Mouse (Mus musculus): ENCODE data around the gene Elp5. TPM values are rescaled to one million over a fixed set of nuclear protein-coding genes. Genes with fewer than 3 reads are reported as not detected.

The Elp5 gene
- polyA plus RNA-seq, 1 experiment from 2014 or later = 169 TPM

DNA sequence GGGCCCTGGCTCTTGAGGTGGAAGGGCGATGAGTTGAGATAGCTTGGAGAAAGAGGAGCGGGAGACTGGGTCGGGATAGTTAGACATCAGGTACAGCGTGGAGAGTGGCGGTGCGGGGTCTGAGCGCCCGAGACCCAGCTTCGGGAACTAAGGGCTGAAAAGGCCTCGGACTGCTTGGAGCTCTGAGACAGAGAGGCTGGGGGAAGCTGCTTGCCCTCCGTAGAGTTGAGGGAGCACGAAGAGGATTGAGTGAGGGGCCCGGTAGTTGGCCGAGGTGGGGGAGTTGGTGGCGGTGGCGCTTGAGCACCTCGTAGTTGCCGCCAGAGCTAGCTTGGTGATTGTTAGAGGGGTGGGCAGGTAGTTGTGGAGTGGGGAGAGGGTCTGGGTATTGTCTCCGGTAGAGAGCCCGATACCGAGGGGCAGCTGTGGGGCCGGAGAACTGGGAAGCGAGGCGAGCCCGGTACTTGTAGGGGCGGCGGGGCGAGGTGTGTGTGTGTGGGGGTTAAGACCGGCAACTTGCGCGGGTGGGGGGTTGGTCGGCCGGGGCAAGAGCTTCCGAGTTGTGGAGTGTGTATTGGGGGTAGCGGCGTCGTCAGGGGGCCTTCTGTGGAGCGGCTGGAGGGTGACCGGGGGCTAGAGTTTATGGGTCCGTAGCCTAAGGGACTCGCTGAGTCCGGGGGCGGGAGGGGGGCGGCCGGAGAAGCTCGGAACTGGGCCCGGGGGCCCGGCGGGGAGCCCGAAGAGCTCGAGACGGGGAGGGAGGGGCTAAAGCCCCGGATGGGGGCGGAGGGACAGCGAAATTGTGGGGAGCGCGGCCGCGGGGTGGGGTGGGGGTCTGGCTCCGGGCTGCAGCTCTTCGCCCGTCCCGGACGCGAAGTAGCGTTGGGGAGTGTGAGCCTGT, 14.1 kb upstream of the Elp5 start:
- ATAC-seq (ENCODE audit: low FRiP score) = 0 out of 2 replicates have a peak, but pooled peaks have one; percentile 0

GRCm38 (mm10) chr11:69995391-69995960, 13.2 kb upstream of the Elp5 start, which contains the start of gene Phf23:
Gene Phf23, plus strand, starts transcription at chr11:69995777.
- Histone ChIP-seq H3K4me2 (replicated peaks) (peak within 1 kb of the TSS; percentile 62), H3K9me3 (ENCODE audit: control insufficient read depth, low read length) (no peaks in the 10 kb centered on the region), H3K27me3 (ENCODE audit: control insufficient read depth, insufficient read depth, low read length) (no peaks in the 10 kb centered on the region), H3K36me3 (replicated peaks; ENCODE audit: control insufficient read depth, insufficient read depth) (peaks cover 44% of the 10 kb centered on the region), H3K4me1 (replicated peaks; ENCODE audit: control insufficient read depth, insufficient read depth, low read length) (peaks cover 20% of the 10 kb centered on the region), H3K27ac (peak within 1 kb of the TSS; percentile 91), H3K4me3 (replicated peaks; ENCODE audit: low read length) (peak within 1 kb of the TSS; percentile 61), H3K9ac (peak within 1 kb of the TSS; percentile 76)
- 0% methylated on average over 36 of the region's 36 CpGs for WGBS
- DNase-seq (ENCODE audit: low spot score) (peak; percentile 96), ATAC-seq (ENCODE audit: low FRiP score) (peak; percentile 85)

More for the DNA sequence above, 14.1 kb upstream of the Elp5 start:
- Histone ChIP-seq H3K9me3 (ENCODE audit: control insufficient read depth, low read length) (no peaks in the 10 kb centered on the region), H3K27ac (peak overlapping the region; percentile 91), H3K4me1 (replicated peaks; ENCODE audit: control insufficient read depth, insufficient read depth, low read length) (peaks cover 23% of the 10 kb centered on the region), H3K4me2 (replicated peaks) (peak overlapping the region; percentile 62), H3K27me3 (ENCODE audit: control insufficient read depth, insufficient read depth, low read length) (no peaks in the 10 kb centered on the region), H3K4me3 (replicated peaks; ENCODE audit: low read length) (peak overlapping the region; percentile 61), H3K9ac (peak overlapping the region; percentile 76), H3K36me3 (replicated peaks; ENCODE audit: control insufficient read depth, insufficient read depth) (peaks cover 44% of the 10 kb centered on the region)
- no peak for DNase-seq (ENCODE audit: low spot score)
- WGBS = 2% methylated on average over 62 of the region's 66 CpGs

- Histone ChIP-seq H3K4me2 (replicated peaks) (peak overlapping the region; percentile 43), H3K4me3 (replicated peaks; ENCODE audit: low read length) (peak overlapping the region; percentile 61)
- 84% methylated on average over 11 of the region's 11 CpGs for WGBS
Measured at GRCm38 (mm10) chr11:69994401-69995090, 12.2 kb upstream of the Elp5 start.

GRCm38 (mm10) chr11:69992932-69993331, 10.6 kb upstream of the Elp5 start:
- Histone ChIP-seq H3K27ac (no peak overlapping the region), H3K4me3 (replicated peaks; ENCODE audit: low read length) (peak overlapping the region; percentile 78), H3K9me3 (ENCODE audit: control insufficient read depth, low read length) (no peaks in the 10 kb centered on the region), H3K9ac (peak overlapping the region; percentile 91; the same call in 1 of the 2 replicates), H3K4me2 (replicated peaks) (peak overlapping the region; percentile 70), H3K27me3 (ENCODE audit: control insufficient read depth, insufficient read depth, low read length) (no peaks in the 10 kb centered on the region), H3K4me1 (replicated peaks; ENCODE audit: control insufficient read depth, insufficient read depth, low read length) (peaks cover 17% of the 10 kb centered on the region), H3K36me3 (replicated peaks; ENCODE audit: control insufficient read depth, insufficient read depth) (peaks cover 46% of the 10 kb centered on the region)
- ATAC-seq (ENCODE audit: low FRiP score) = no peak
- DNase-seq (ENCODE audit: low spot score) = no peak
- WGBS = 95% methylated on average over 3 of the region's 3 CpGs

More at GRCm38 (mm10) chr11:69994401-69995090, 12.2 kb upstream of the Elp5 start:
- Histone ChIP-seq H3K4me1 (replicated peaks; ENCODE audit: control insufficient read depth, insufficient read depth, low read length) (peaks cover 20% of the 10 kb centered on the region), H3K27me3 (ENCODE audit: control insufficient read depth, insufficient read depth, low read length) (no peaks in the 10 kb centered on the region), H3K9me3 (ENCODE audit: control insufficient read depth, low read length) (no peaks in the 10 kb centered on the region), H3K9ac (no peak overlapping the region), H3K36me3 (replicated peaks; ENCODE audit: control insufficient read depth, insufficient read depth) (peaks cover 46% of the 10 kb centered on the region), H3K27ac (no peak overlapping the region)
- no peak for ATAC-seq (ENCODE audit: low FRiP score)
- no peak for DNase-seq (ENCODE audit: low spot score)

DNA sequence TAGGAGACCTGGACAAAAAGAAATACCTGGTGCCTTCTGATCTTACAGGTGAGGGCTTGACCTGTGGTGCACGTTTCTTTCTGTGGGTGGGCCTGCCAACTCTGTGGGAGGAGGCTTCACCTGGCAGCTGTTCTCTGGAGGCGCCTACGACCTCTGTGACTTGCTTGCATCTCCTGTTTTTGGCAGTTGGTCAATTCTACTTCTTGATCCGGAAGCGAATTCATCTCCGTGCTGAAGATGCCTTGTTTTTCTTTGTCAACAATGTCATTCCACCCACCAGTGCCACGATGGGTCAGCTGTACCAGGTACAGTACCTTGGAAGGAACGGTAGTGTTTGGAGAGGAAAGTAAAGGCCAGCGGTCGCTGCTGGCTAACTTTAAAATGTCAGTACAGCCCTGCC, 10.1 kb upstream of the Elp5 start:
- H3K4me3 ChIP-seq (replicated peaks; ENCODE audit: low read length) = peak overlapping the region; percentile 78
- DNase-seq (ENCODE audit: low spot score) (no peak), ATAC-seq (ENCODE audit: low FRiP score) (no peak)
- H3K4me1 ChIP-seq (replicated peaks; ENCODE audit: control insufficient read depth, insufficient read depth, low read length) = peaks cover 11% of the 10 kb centered on the region
- 88% methylated on average over 10 of the region's 10 CpGs for WGBS
- H3K4me2 ChIP-seq (replicated peaks) = peak overlapping the region; percentile 70
- no peaks in the 10 kb centered on the region for H3K27me3 ChIP-seq (ENCODE audit: control insufficient read depth, insufficient read depth, low read length)
- H3K9me3 ChIP-seq (ENCODE audit: control insufficient read depth, low read length) = no peaks in the 10 kb centered on the region
- H3K36me3 ChIP-seq (replicated peaks; ENCODE audit: control insufficient read depth, insufficient read depth) = peaks cover 49% of the 10 kb centered on the region
- H3K9ac ChIP-seq = peak overlapping the region; percentile 91
- H3K27ac ChIP-seq = no peak overlapping the region

DNA sequence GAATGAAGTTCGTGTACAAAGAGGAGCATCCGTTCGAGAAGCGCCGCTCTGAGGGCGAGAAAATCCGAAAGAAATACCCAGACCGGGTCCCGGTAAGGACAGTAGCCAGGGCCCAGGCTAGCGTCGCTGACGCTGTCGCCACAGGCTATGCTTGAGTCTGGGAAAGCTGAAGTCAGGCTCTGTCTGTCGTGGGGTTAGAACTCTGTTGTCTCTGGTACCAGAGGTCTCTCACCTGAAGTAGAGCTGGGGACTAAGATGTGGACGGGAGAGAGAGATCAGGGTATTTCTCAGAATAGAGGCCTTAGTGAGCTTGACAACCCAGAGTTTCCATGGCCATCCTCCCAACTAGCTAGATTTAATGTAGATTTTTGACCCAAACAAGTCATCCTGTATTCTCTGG, 9.4 kb upstream of the Elp5 start:
- ATAC-seq (ENCODE audit: low FRiP score) (peak; percentile 13; the same call in 1 of the 2 replicates), DNase-seq (ENCODE audit: low spot score) (no peak)

GRCm38 (mm10) chr11:69990850-69991691, 8.8 kb upstream of the Elp5 start, which contains the start of gene Gabarap:
Gene Gabarap, plus strand, starts transcription at chr11:69991143.
- WGBS = under 1% methylated on average over 40 of the region's 40 CpGs
- H3K4me1 ChIP-seq (replicated peaks; ENCODE audit: control insufficient read depth, insufficient read depth, low read length) = peaks cover 9% of the 10 kb centered on the region
- H3K9me3 ChIP-seq (ENCODE audit: control insufficient read depth, low read length) = no peaks in the 10 kb centered on the region
- peak within 1 kb of the TSS; percentile 92 for H3K27ac ChIP-seq
- peak within 1 kb of the TSS; percentile 91 for H3K9ac ChIP-seq
- DNase-seq (ENCODE audit: low spot score) (peak; percentile 98), ATAC-seq (ENCODE audit: low FRiP score) (peak; percentile 68)
- no peaks in the 10 kb centered on the region for H3K27me3 ChIP-seq (ENCODE audit: control insufficient read depth, insufficient read depth, low read length)
- H3K4me2 ChIP-seq (replicated peaks) = peak within 1 kb of the TSS; percentile 70
- peaks cover 62% of the 10 kb centered on the region for H3K36me3 ChIP-seq (replicated peaks; ENCODE audit: control insufficient read depth, insufficient read depth)
- peak within 1 kb of the TSS; percentile 78 for H3K4me3 ChIP-seq (replicated peaks; ENCODE audit: low read length)

More for the DNA sequence above, 9.4 kb upstream of the Elp5 start:
- Histone ChIP-seq H3K27me3 (ENCODE audit: control insufficient read depth, insufficient read depth, low read length) (no peaks in the 10 kb centered on the region), H3K9ac (peak overlapping the region; percentile 91), H3K36me3 (replicated peaks; ENCODE audit: control insufficient read depth, insufficient read depth) (peaks cover 56% of the 10 kb centered on the region), H3K27ac (peak overlapping the region; percentile 92), H3K4me2 (replicated peaks) (peak overlapping the region; percentile 70), H3K4me3 (replicated peaks; ENCODE audit: low read length) (peak overlapping the region; percentile 78), H3K9me3 (ENCODE audit: control insufficient read depth, low read length) (no peaks in the 10 kb centered on the region), H3K4me1 (replicated peaks; ENCODE audit: control insufficient read depth, insufficient read depth, low read length) (peaks cover 9% of the 10 kb centered on the region)
- under 1% methylated on average over 15 of the region's 15 CpGs for WGBS

GRCm38 (mm10) chr11:69989949-69990348, 7.6 kb upstream of the Elp5 start:
- Histone ChIP-seq H3K27me3 (ENCODE audit: control insufficient read depth, insufficient read depth, low read length) (no peaks in the 10 kb centered on the region), H3K9ac (no peak overlapping the region), H3K36me3 (replicated peaks; ENCODE audit: control insufficient read depth, insufficient read depth) (peaks cover 72% of the 10 kb centered on the region), H3K4me1 (replicated peaks; ENCODE audit: control insufficient read depth, insufficient read depth, low read length) (peaks cover 9% of the 10 kb centered on the region), H3K4me2 (replicated peaks) (no peak overlapping the region), H3K9me3 (ENCODE audit: control insufficient read depth, low read length) (no peaks in the 10 kb centered on the region), H3K4me3 (replicated peaks; ENCODE audit: low read length) (no peak overlapping the region), H3K27ac (no peak overlapping the region)
- WGBS = 96% methylated on average over 8 of the region's 8 CpGs
- no peak for ATAC-seq (ENCODE audit: low FRiP score)
- no peak for DNase-seq (ENCODE audit: low spot score)

Data from hindbrain, embryonic 14.5 days (tissue).